Mouse (Mus musculus): ENCODE data around the gene Ap4m1. TPM values are rescaled to one million over a fixed set of nuclear protein-coding genes. Genes with fewer than 3 reads are reported as not detected.

The Ap4m1 gene
- total and polyA plus RNA-seq, 2 experiments from 2014 or later: 6.1 to 24.1 TPM

GRCm38 (mm10) chr5:138154390-138154789, 17.4 kb upstream of the Ap4m1 start:
- Histone ChIP-seq H3K4me2 (ENCODE audit: low read depth, low read length) (peak overlapping the region; percentile 70), H3K4me1 (ENCODE audit: control insufficient read depth, insufficient read depth) (peaks cover 8% of the 10 kb centered on the region), H3K27me3 (ENCODE audit: control insufficient read depth, insufficient read depth, low read length) (no peaks in the 10 kb centered on the region), H3K27ac (ENCODE audit: low read depth) (no peak overlapping the region), H3K36me3 (replicated peaks; ENCODE audit: control insufficient read depth, insufficient read depth, low read length) (peaks cover 27% of the 10 kb centered on the region), H3K9ac (replicated peaks; ENCODE audit: low read depth, low read length) (no peak overlapping the region), H3K9me3 (replicated peaks; ENCODE audit: control insufficient read depth, low read length) (no peaks in the 10 kb centered on the region), H3K4me3 (ENCODE audit: low read depth, low read length) (peak overlapping the region; percentile 80; the same call in 1 of the 2 replicates)
- no peak for ATAC-seq (ENCODE audit: insufficient read depth, low read depth)
- WGBS: 61% methylated on average over 3 of the region's 3 CpGs
- no peak for TF ChIP-seq EP300 (IDR thresholded peaks at IDR 0.05; ENCODE audit: low read depth)
- TF ChIP-seq CTCF (IDR thresholded peaks at IDR 0.05; ENCODE audit: low read depth): no peak
- DNase-seq (ENCODE audit: low spot score): no peak

- ATAC-seq (ENCODE audit: insufficient read depth, low read depth): peak; percentile 98
- 0% methylated on average over 31 of the region's 31 CpGs for WGBS
- Histone ChIP-seq H3K9ac (replicated peaks; ENCODE audit: low read depth, low read length) (peak within 1 kb of the TSS; percentile 88), H3K27ac (ENCODE audit: low read depth) (peak within 1 kb of the TSS; percentile 93), H3K27me3 (ENCODE audit: control insufficient read depth, insufficient read depth, low read length) (no peaks in the 10 kb centered on the region), H3K36me3 (replicated peaks; ENCODE audit: control insufficient read depth, insufficient read depth, low read length) (peaks cover 23% of the 10 kb centered on the region), H3K4me2 (ENCODE audit: low read depth, low read length) (peak within 1 kb of the TSS; percentile 70), H3K9me3 (replicated peaks; ENCODE audit: control insufficient read depth, low read length) (no peaks in the 10 kb centered on the region), H3K4me3 (ENCODE audit: low read depth, low read length) (peak within 1 kb of the TSS; percentile 80), H3K4me1 (ENCODE audit: control insufficient read depth, insufficient read depth) (peaks cover 8% of the 10 kb centered on the region)
- TF ChIP-seq CTCF (IDR thresholded peaks at IDR 0.05; ENCODE audit: low read depth) (peak; percentile 94), EP300 (IDR thresholded peaks at IDR 0.05; ENCODE audit: low read depth) (peak; percentile 70)
- peak; percentile 97 for DNase-seq (ENCODE audit: low spot score)
These were observed 16.3 kb upstream of the Ap4m1 start, which contains the start of gene Zfp113 for GRCm38 (mm10) chr5:138155443-138155976. Gene Zfp113, minus strand, starts transcription at chr5:138155744.

GRCm38 (mm10) chr5:138160224-138160762, 11.5 kb upstream of the Ap4m1 start:
- TF ChIP-seq CTCF (IDR thresholded peaks at IDR 0.05; ENCODE audit: low read depth): no peak
- no peak for TF ChIP-seq EP300 (IDR thresholded peaks at IDR 0.05; ENCODE audit: low read depth)
- ATAC-seq (ENCODE audit: insufficient read depth, low read depth): no peak

GRCm38 (mm10) chr5:138160842-138161665, 10.7 kb upstream of the Ap4m1 start, which contains the start of gene Cops6:
Gene Cops6, plus strand, starts transcription at chr5:138161071.
- TF ChIP-seq EP300 (IDR thresholded peaks at IDR 0.05; ENCODE audit: low read depth) (no peak), CTCF (IDR thresholded peaks at IDR 0.05; ENCODE audit: low read depth) (0 out of 2 replicates have a peak, but pooled peaks have one; percentile 7)
- peaks cover 6% of the 10 kb centered on the region; the same call in 1 of the 2 replicates for H3K4me1 ChIP-seq (ENCODE audit: control insufficient read depth, insufficient read depth)
- peak; percentile 95 for ATAC-seq (ENCODE audit: insufficient read depth, low read depth)
- H3K27me3 ChIP-seq (ENCODE audit: control insufficient read depth, insufficient read depth, low read length): no peaks in the 10 kb centered on the region
- H3K4me2 ChIP-seq (ENCODE audit: low read depth, low read length): peak within 1 kb of the TSS; percentile 93
- no peaks in the 10 kb centered on the region for H3K9me3 ChIP-seq (replicated peaks; ENCODE audit: control insufficient read depth, low read length)
- H3K4me3 ChIP-seq (ENCODE audit: low read depth, low read length): peak within 1 kb of the TSS; percentile 89
- peak; percentile 93 for DNase-seq (ENCODE audit: low spot score)
- peak within 1 kb of the TSS; percentile 86 for H3K9ac ChIP-seq (replicated peaks; ENCODE audit: low read depth, low read length)
- under 1% methylated on average over 42 of the region's 42 CpGs for WGBS
- peak within 1 kb of the TSS; percentile 65 for H3K27ac ChIP-seq (ENCODE audit: low read depth)
- H3K36me3 ChIP-seq (replicated peaks; ENCODE audit: control insufficient read depth, insufficient read depth, low read length): peaks cover 38% of the 10 kb centered on the region

More at GRCm38 (mm10) chr5:138160224-138160762, 11.5 kb upstream of the Ap4m1 start:
- peak overlapping the region; percentile 65 for H3K27ac ChIP-seq (ENCODE audit: low read depth)
- no peaks in the 10 kb centered on the region for H3K27me3 ChIP-seq (ENCODE audit: control insufficient read depth, insufficient read depth, low read length)
- H3K9ac ChIP-seq (replicated peaks; ENCODE audit: low read depth, low read length): 0 out of 2 replicates have a peak overlapping the region, but pooled peaks have one; percentile 86
- H3K4me2 ChIP-seq (ENCODE audit: low read depth, low read length): peak overlapping the region; percentile 93
- H3K36me3 ChIP-seq (replicated peaks; ENCODE audit: control insufficient read depth, insufficient read depth, low read length): peaks cover 30% of the 10 kb centered on the region
- H3K4me1 ChIP-seq (ENCODE audit: control insufficient read depth, insufficient read depth): peaks cover 6% of the 10 kb centered on the region; the same call in 1 of the 2 replicates
- H3K9me3 ChIP-seq (replicated peaks; ENCODE audit: control insufficient read depth, low read length): no peaks in the 10 kb centered on the region
- no peak for DNase-seq (ENCODE audit: low spot score)
- 65% methylated on average over 7 of the region's 7 CpGs for WGBS
- H3K4me3 ChIP-seq (ENCODE audit: low read depth, low read length): peak overlapping the region; percentile 89

GRCm38 (mm10) chr5:138163046-138163445, 8.8 kb upstream of the Ap4m1 start:
- 65% methylated on average over 6 of the region's 6 CpGs for WGBS
- ATAC-seq (ENCODE audit: insufficient read depth, low read depth): no peak
- Histone ChIP-seq H3K27me3 (ENCODE audit: control insufficient read depth, insufficient read depth, low read length) (no peaks in the 10 kb centered on the region), H3K9ac (replicated peaks; ENCODE audit: low read depth, low read length) (no peak overlapping the region), H3K4me1 (ENCODE audit: control insufficient read depth, insufficient read depth) (peaks cover 6% of the 10 kb centered on the region; the same call in 1 of the 2 replicates), H3K4me2 (ENCODE audit: low read depth, low read length) (no peak overlapping the region), H3K27ac (ENCODE audit: low read depth) (no peak overlapping the region), H3K4me3 (ENCODE audit: low read depth, low read length) (no peak overlapping the region), H3K36me3 (replicated peaks; ENCODE audit: control insufficient read depth, insufficient read depth, low read length) (peaks cover 58% of the 10 kb centered on the region), H3K9me3 (replicated peaks; ENCODE audit: control insufficient read depth, low read length) (no peaks in the 10 kb centered on the region)
- no peak for DNase-seq (ENCODE audit: low spot score)
- TF ChIP-seq EP300 (IDR thresholded peaks at IDR 0.05; ENCODE audit: low read depth): no peak
- no peak for TF ChIP-seq CTCF (IDR thresholded peaks at IDR 0.05; ENCODE audit: low read depth)
